Mouse (Mus musculus) lung, postnatal 0 days (tissue): ENCODE data around the gene Nol6.

ENCODE experiments used
- CTCF ChIP-seq: IDR thresholded peaks from 2 replicates; pipeline ENCODE4 v1.5.1; 2016; ENCODE audit warnings: antibody characterized with exemption, mild to moderate bottlenecking
- EP300 ChIP-seq: IDR thresholded peaks from 2 replicates; pipeline ENCODE4 v1.6.1; 2016; ENCODE audit warnings: antibody characterized with exemption, mild to moderate bottlenecking, control low read depth

- TF ChIP-seq EP300, result no peak
- TF ChIP-seq CTCF, result no peak
Observed at GRCm38 (mm10) chr4:41132471-41132870, 8.2 kb upstream of the Nol6 start.
